Mouse (Mus musculus) kidney, postnatal 0 days (tissue): Measurements from ENCODE around the gene Ctnna3. TPM values are rescaled to one million over a fixed set of nuclear protein-coding genes. Genes with fewer than 3 reads are reported as not detected.
A peak's percentile ranks its signal among the peaks of the same experiment; 100 is the strongest.

ENCODE experiments used
- ATAC-seq: fragments of 200-750 bp; cut with Nextera tagmentation; replicated peaks from 2 replicates; pipeline ENCODE4 v1.8.0; 2017; ENCODE audit warnings: low read depth, moderate number of reproducible peaks, moderate TSS enrichment, moderate library complexity; ENCODE audit not compliant: low FRiP score
- DNase-seq: peaks from one replicate; pipeline ENCODE4 v3.0.0-alpha.2; 2016; ENCODE audit warnings: low spot score
- H3K27ac ChIP-seq: fragments of 300-500 bp; sonication (generic); 2 replicates; pipeline ENCODE4 v1.5.1; 2014; ENCODE audit warnings: mild to moderate bottlenecking
- H3K27me3 ChIP-seq: fragments of 300-500 bp; sonication (generic); 2 replicates; pipeline ENCODE4 v1.6.1; 2014; ENCODE audit warnings: low read length, mixed read lengths; ENCODE audit not compliant: insufficient read depth
- H3K36me3 ChIP-seq: fragments of 300-500 bp; sonication (generic); 2 replicates; pipeline ENCODE4 v1.6.1; 2014; ENCODE audit warnings: low read length, mixed read lengths; ENCODE audit not compliant: insufficient read depth
- H3K4me1 ChIP-seq: fragments of 300-500 bp; sonication (generic); replicated peaks from 2 replicates; pipeline ENCODE4 v1.6.1; 2014; ENCODE audit warnings: antibody characterized with exemption, low read length, mixed read lengths; ENCODE audit not compliant: insufficient read depth
- H3K4me2 ChIP-seq: fragments of 300-500 bp; sonication (generic); 2 replicates; pipeline ENCODE4 v1.6.1; 2014; ENCODE audit warnings: mild to moderate bottlenecking, low read length, moderate library complexity, mixed read lengths
- H3K4me3 ChIP-seq: fragments of 300-500 bp; sonication (generic); replicated peaks from 2 replicates; pipeline ENCODE4 v1.5.1; 2014; ENCODE audit warnings: low read depth, low read length
- H3K9ac ChIP-seq: fragments of 300-500 bp; sonication (generic); 2 replicates; pipeline ENCODE4 v1.6.1; 2014; ENCODE audit warnings: low read depth, low read length
- H3K9me3 ChIP-seq: fragments of 300-500 bp; sonication (generic); replicated peaks from 2 replicates; pipeline ENCODE4 v1.6.1; 2016; ENCODE audit warnings: low read length, inconsistent platforms, mixed read lengths
- CTCF ChIP-seq: IDR thresholded peaks from 2 replicates; pipeline ENCODE4 v1.5.1; 2016; ENCODE audit warnings: antibody characterized with exemption, low read depth, mild to moderate bottlenecking, moderate library complexity
- WGBS: fragments of 180-500 bp; shearing (Covaris S2); extraction: QIAGEN DNeasy Blood & Tissue Kit; methylation state at CpG from one replicate; pipeline ENCODE4 v1.1.7; 2014; 5-methylcytosine and 5-hydroxymethylcytosine counted together
- polyA plus RNA-seq: library from polyadenylated mRNA; unstranded; fragments of >200 nt; fragmentation: Nextera tagmentation; extraction: Ambion mirVana; gene quantifications from 2 replicates; pipeline ENCODE4 v1.2.1, GENCODE M21; 2015

Ctnna3 gene
- polyA plus RNA-seq, 1 experiment from 2014 or later: 0.32 TPM

DNA sequence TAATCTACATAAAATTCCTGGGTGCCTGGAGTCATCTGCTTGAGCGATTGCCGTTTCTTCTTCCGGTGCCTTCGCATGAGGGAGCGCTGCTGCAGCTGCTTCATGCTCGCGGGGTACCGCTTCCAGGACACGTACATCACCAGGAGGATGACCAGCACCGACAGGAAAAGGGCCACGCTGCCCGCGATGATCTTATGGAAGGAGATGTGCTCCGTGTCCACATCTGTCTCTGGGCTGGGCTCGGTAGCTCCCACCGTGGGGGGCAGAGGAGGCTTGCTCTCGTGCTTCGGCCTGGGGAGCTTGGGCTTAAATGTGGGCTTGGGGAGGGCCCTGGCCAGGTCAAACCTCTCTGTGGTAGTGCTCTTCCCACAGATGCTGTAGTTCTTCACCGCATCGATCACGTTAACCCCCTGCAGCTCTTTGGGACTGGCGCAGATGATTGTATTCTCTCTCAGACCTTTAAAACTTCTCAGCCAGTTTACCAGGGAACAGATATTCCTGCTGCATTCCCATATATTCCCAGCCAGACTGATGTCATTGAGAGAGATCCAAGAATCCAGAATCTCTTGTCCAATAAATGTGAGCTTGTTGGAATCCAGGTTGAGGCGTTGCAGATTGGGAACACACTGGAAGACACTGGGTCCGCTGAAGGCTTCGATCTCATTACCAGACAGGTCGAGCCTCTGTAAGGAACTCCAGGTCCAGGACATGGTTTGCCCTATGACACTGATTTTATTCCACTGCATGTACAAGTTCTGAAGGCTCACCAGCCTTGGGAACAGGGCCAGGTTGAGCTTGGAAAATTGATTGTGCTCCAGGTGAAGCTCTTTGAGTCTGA is 658.3 kb downstream of the Ctnna3 start:
- H3K4me2 ChIP-seq: peak overlapping the region; percentile 55
- no peak for TF ChIP-seq CTCF
- DNase-seq (no peak), ATAC-seq (no peak)
- H3K36me3 ChIP-seq: no peaks in the 10 kb centered on the region
- no peaks in the 10 kb centered on the region for H3K9me3 ChIP-seq
- WGBS: 5% methylated on average over 26 of the region's 26 CpGs
- H3K27ac ChIP-seq: no peak overlapping the region
- no peaks in the 10 kb centered on the region for H3K4me1 ChIP-seq
- peaks cover 14% of the 10 kb centered on the region for H3K27me3 ChIP-seq
- peak overlapping the region; percentile 21 for H3K4me3 ChIP-seq
- H3K9ac ChIP-seq: no peak overlapping the region

- WGBS: 24% methylated on average over 19 of the region's 19 CpGs
- Histone ChIP-seq H3K4me2 (no peak overlapping the region), H3K4me3 (no peak overlapping the region), H3K4me1 (no peaks in the 10 kb centered on the region), H3K27me3 (peaks cover 14% of the 10 kb centered on the region), H3K9ac (no peak overlapping the region), H3K36me3 (no peaks in the 10 kb centered on the region), H3K9me3 (no peaks in the 10 kb centered on the region), H3K27ac (no peak overlapping the region)
- DNase-seq: no peak
- ATAC-seq: no peak
- TF ChIP-seq CTCF: no peak
Measured at GRCm38 (mm10) chr10:64088774-64089460, 659.0 kb downstream of the Ctnna3 start.

GRCm38 (mm10) chr10:64089680-64090460 is 660.0 kb downstream of the Ctnna3 start, which contains the start of gene Lrrtm3:
Gene Lrrtm3, minus strand, starts transcription at chr10:64090277.
- Histone ChIP-seq H3K9ac (no peak within 1 kb of the TSS), H3K4me3 (peak within 1 kb of the TSS; percentile 28; the same call in 1 of the 2 replicates), H3K27me3 (peaks cover 14% of the 10 kb centered on the region), H3K4me1 (no peaks in the 10 kb centered on the region), H3K36me3 (no peaks in the 10 kb centered on the region), H3K9me3 (no peaks in the 10 kb centered on the region), H3K4me2 (peak within 1 kb of the TSS; percentile 54), H3K27ac (no peak within 1 kb of the TSS)
- peak; percentile 71 for TF ChIP-seq CTCF
- peak; percentile 84 for ATAC-seq
- 1% methylated on average over 22 of the region's 22 CpGs for WGBS
- peak; percentile 88 for DNase-seq

- no peaks in the 10 kb centered on the region for H3K4me1 ChIP-seq
- 100% methylated on average over 1 of the region's 1 CpGs for WGBS
- no peaks in the 10 kb centered on the region for H3K27me3 ChIP-seq
- no peak for DNase-seq
- no peak overlapping the region for H3K4me3 ChIP-seq
- no peak for ATAC-seq
- TF ChIP-seq CTCF: peak; percentile 31; the same call in 1 of the 2 replicates
- H3K27ac ChIP-seq: no peak overlapping the region
- no peaks in the 10 kb centered on the region for H3K9me3 ChIP-seq
- H3K4me2 ChIP-seq: no peak overlapping the region
- no peak overlapping the region for H3K9ac ChIP-seq
- no peaks in the 10 kb centered on the region for H3K36me3 ChIP-seq
Measured at GRCm38 (mm10) chr10:64096532-64096931, 666.6 kb downstream of the Ctnna3 start.

DNA sequence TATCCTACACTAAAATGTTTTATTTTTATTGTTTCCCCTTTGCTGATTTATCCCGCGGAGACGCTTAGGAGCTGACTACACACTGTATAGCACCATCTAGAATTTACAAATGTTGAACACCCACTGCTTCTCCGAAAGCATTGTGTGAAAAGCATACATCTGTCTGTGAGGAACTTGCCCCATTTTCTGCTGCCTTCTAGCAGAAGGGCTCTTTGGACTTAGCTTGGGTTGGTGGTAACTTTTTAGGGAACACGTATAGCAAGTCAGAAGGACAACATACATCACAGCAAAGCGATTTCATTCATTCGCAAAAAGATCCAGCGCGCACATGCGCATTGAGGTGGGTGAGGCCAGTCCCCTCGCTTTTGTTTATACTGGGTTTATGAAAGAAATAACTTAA is 685.3 kb downstream of the Ctnna3 start:
- Histone ChIP-seq H3K4me1 (no peaks in the 10 kb centered on the region), H3K27me3 (no peaks in the 10 kb centered on the region)
- no peak for TF ChIP-seq CTCF

DNA sequence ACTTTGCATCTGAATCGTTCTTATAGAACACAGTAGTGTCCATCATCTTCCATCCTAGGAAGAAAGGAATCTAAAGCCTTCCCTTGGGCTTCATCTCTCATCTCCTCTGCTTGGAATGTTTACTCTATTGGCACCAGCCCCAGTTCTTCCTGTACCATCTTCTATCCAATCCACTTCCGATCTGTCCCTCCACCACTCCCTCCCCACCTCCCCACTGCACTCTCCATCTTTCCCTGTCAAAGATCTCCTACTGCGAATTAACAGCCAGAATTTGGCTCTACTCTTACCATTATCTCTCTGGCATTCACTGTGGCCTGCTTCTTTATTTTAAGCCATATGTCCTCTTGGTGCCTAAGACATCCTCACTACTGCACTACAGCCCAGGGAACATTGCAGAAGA is 688.9 kb downstream of the Ctnna3 start:
- no peak for TF ChIP-seq CTCF
- Histone ChIP-seq H3K27me3 (no peaks in the 10 kb centered on the region), H3K9me3 (no peaks in the 10 kb centered on the region), H3K9ac (no peak overlapping the region), H3K4me3 (no peak overlapping the region), H3K27ac (no peak overlapping the region), H3K4me2 (no peak overlapping the region), H3K4me1 (no peaks in the 10 kb centered on the region), H3K36me3 (no peaks in the 10 kb centered on the region)
- ATAC-seq: no peak
- 77% methylated on average over 3 of the region's 3 CpGs for WGBS
- DNase-seq: no peak

More for the DNA sequence above, 685.3 kb downstream of the Ctnna3 start:
- 94% methylated on average over 11 of the region's 11 CpGs for WGBS
- Histone ChIP-seq H3K9ac (no peak overlapping the region), H3K27ac (no peak overlapping the region), H3K4me3 (no peak overlapping the region), H3K4me2 (no peak overlapping the region), H3K9me3 (no peaks in the 10 kb centered on the region), H3K36me3 (no peaks in the 10 kb centered on the region)
- no peak for DNase-seq
- ATAC-seq: no peak
